Mouse (Mus musculus): ENCODE results near the gene St3gal4. TPM values are rescaled to one million over a fixed set of nuclear protein-coding genes. Genes with fewer than 3 reads are reported as not detected.

The St3gal4 gene
- polyA plus RNA-seq, 1 experiment = 6.7 TPM

GRCm38 (mm10) chr9:35024591-35025496 lies 94.2 kb downstream of the St3gal4 start:
- no peaks in the 10 kb centered on the region for H3K27me3 ChIP-seq (ENCODE audit: control insufficient read depth, insufficient read depth, low read length)
- no peak overlapping the region for H3K27ac ChIP-seq (ENCODE audit: control insufficient read depth, insufficient read depth, low read depth, low read length)
- H3K4me3 ChIP-seq (ENCODE audit: control insufficient read depth, low read depth, low read length) = no peak overlapping the region

GRCm38 (mm10) chr9:35021744-35022143 lies 97.3 kb downstream of the St3gal4 start:
- no peaks in the 10 kb centered on the region; the same call in none of the 2 replicates for H3K4me1 ChIP-seq (ENCODE audit: control insufficient read depth, insufficient read depth, low read length)
- H3K36me3 ChIP-seq (ENCODE audit: control insufficient read depth, insufficient read depth, low read length) = no peaks in the 10 kb centered on the region
- no peaks in the 10 kb centered on the region for H3K27me3 ChIP-seq (ENCODE audit: control insufficient read depth, insufficient read depth, low read length)
- no peak overlapping the region for H3K4me3 ChIP-seq (ENCODE audit: control insufficient read depth, low read depth, low read length)
- TF ChIP-seq CTCF (IDR thresholded peaks at IDR 0.05; ENCODE audit: control insufficient read depth, insufficient read depth, insufficient replicate concordance, low read depth, low read length) (no peak), POLR2A (IDR thresholded peaks at IDR 0.05; ENCODE audit: control insufficient read depth, low read depth, low read length) (no peak)
- no peak overlapping the region for H3K27ac ChIP-seq (ENCODE audit: control insufficient read depth, insufficient read depth, low read depth, low read length)

More at GRCm38 (mm10) chr9:35024591-35025496, 94.2 kb downstream of the St3gal4 start:
- no peaks in the 10 kb centered on the region for H3K36me3 ChIP-seq (ENCODE audit: control insufficient read depth, insufficient read depth, low read length)
- no peaks in the 10 kb centered on the region; the same call in none of the 2 replicates for H3K4me1 ChIP-seq (ENCODE audit: control insufficient read depth, insufficient read depth, low read length)
- TF ChIP-seq CTCF (IDR thresholded peaks at IDR 0.05; ENCODE audit: control insufficient read depth, insufficient read depth, insufficient replicate concordance, low read depth, low read length) = no peak

- no peak for TF ChIP-seq CTCF (IDR thresholded peaks at IDR 0.05; ENCODE audit: control insufficient read depth, insufficient read depth, insufficient replicate concordance, low read depth, low read length)
- no peak for TF ChIP-seq POLR2A (IDR thresholded peaks at IDR 0.05; ENCODE audit: control insufficient read depth, low read depth, low read length)
- H3K36me3 ChIP-seq (ENCODE audit: control insufficient read depth, insufficient read depth, low read length) = no peaks in the 10 kb centered on the region
- H3K27ac ChIP-seq (ENCODE audit: control insufficient read depth, insufficient read depth, low read depth, low read length) = no peak overlapping the region
- H3K4me1 ChIP-seq (ENCODE audit: control insufficient read depth, insufficient read depth, low read length) = no peaks in the 10 kb centered on the region; the same call in none of the 2 replicates
- no peak overlapping the region for H3K4me3 ChIP-seq (ENCODE audit: control insufficient read depth, low read depth, low read length)
- no peaks in the 10 kb centered on the region for H3K27me3 ChIP-seq (ENCODE audit: control insufficient read depth, insufficient read depth, low read length)
These were observed 98.9 kb downstream of the St3gal4 start for GRCm38 (mm10) chr9:35020015-35020653.

DNA sequence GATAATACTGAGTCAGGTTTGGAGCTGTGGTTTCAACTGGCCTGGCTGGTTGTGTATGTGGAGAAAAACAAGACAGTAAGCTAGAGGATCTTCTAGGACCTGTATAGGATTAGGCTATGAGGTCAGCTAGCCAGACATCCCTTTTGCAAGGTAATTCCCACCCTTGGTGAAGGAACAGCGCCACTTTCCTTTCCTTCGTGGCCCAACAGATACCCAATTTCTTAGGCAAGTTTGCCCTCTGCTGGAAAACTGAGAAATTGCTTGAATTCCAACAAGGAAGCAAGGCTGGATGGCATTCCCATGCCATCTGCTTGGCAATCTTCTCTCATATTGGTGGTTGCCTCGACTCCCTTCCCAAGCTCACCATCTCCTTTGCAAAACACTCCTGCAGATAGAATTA lies 99.7 kb downstream of the St3gal4 start:
- TF ChIP-seq CTCF (IDR thresholded peaks at IDR 0.05; ENCODE audit: control insufficient read depth, insufficient read depth, insufficient replicate concordance, low read depth, low read length) = no peak
- TF ChIP-seq POLR2A (IDR thresholded peaks at IDR 0.05; ENCODE audit: control insufficient read depth, low read depth, low read length) = no peak

GRCm38 (mm10) chr9:35018056-35018455 lies 101.0 kb downstream of the St3gal4 start:
- TF ChIP-seq POLR2A (IDR thresholded peaks at IDR 0.05; ENCODE audit: control insufficient read depth, low read depth, low read length) = no peak
- TF ChIP-seq CTCF (IDR thresholded peaks at IDR 0.05; ENCODE audit: control insufficient read depth, insufficient read depth, insufficient replicate concordance, low read depth, low read length) = no peak
- no peaks in the 10 kb centered on the region for H3K4me1 ChIP-seq (ENCODE audit: control insufficient read depth, insufficient read depth, low read length)
- H3K27ac ChIP-seq (ENCODE audit: control insufficient read depth, insufficient read depth, low read depth, low read length) = no peak overlapping the region
- H3K4me3 ChIP-seq (ENCODE audit: control insufficient read depth, low read depth, low read length) = no peak overlapping the region
- H3K36me3 ChIP-seq (ENCODE audit: control insufficient read depth, insufficient read depth, low read length) = no peaks in the 10 kb centered on the region
- no peaks in the 10 kb centered on the region for H3K27me3 ChIP-seq (ENCODE audit: control insufficient read depth, insufficient read depth, low read length)

More for the DNA sequence above, 99.7 kb downstream of the St3gal4 start:
- Histone ChIP-seq H3K27ac (ENCODE audit: control insufficient read depth, insufficient read depth, low read depth, low read length) (no peak overlapping the region), H3K4me1 (ENCODE audit: control insufficient read depth, insufficient read depth, low read length) (no peaks in the 10 kb centered on the region), H3K27me3 (ENCODE audit: control insufficient read depth, insufficient read depth, low read length) (no peaks in the 10 kb centered on the region), H3K36me3 (ENCODE audit: control insufficient read depth, insufficient read depth, low read length) (no peaks in the 10 kb centered on the region), H3K4me3 (ENCODE audit: control insufficient read depth, low read depth, low read length) (no peak overlapping the region)

DNA sequence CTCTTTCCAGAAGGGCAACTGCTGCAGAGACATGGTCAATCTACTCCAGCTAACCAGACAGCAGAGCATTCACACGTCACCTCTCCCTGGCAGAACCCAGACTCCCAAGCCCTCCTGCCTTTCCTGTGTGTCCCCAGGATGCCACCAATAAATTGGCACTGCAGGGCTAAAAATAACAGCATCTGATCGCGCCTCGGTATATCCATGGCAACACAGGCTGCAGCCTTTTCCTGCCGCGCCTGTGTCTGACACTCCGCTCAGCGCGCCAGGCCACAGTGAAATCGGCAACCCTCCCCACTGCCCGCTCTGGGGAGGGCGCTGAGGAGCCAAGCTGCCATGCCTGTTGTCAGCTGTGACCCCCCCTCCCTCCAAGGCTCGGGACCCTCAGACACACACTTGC lies 101.5 kb downstream of the St3gal4 start:
- Histone ChIP-seq H3K4me3 (ENCODE audit: control insufficient read depth, low read depth, low read length) (no peak overlapping the region), H3K27ac (ENCODE audit: control insufficient read depth, insufficient read depth, low read depth, low read length) (no peak overlapping the region), H3K4me1 (ENCODE audit: control insufficient read depth, insufficient read depth, low read length) (no peaks in the 10 kb centered on the region), H3K36me3 (ENCODE audit: control insufficient read depth, insufficient read depth, low read length) (no peaks in the 10 kb centered on the region), H3K27me3 (ENCODE audit: control insufficient read depth, insufficient read depth, low read length) (no peaks in the 10 kb centered on the region)
- no peak for TF ChIP-seq CTCF (IDR thresholded peaks at IDR 0.05; ENCODE audit: control insufficient read depth, insufficient read depth, insufficient replicate concordance, low read depth, low read length)
- no peak for TF ChIP-seq POLR2A (IDR thresholded peaks at IDR 0.05; ENCODE audit: control insufficient read depth, low read depth, low read length)

- Histone ChIP-seq H3K4me1 (ENCODE audit: control insufficient read depth, insufficient read depth, low read length) (no peaks in the 10 kb centered on the region), H3K4me3 (ENCODE audit: control insufficient read depth, low read depth, low read length) (no peak overlapping the region), H3K27ac (ENCODE audit: control insufficient read depth, insufficient read depth, low read depth, low read length) (no peak overlapping the region), H3K27me3 (ENCODE audit: control insufficient read depth, insufficient read depth, low read length) (no peaks in the 10 kb centered on the region), H3K36me3 (ENCODE audit: control insufficient read depth, insufficient read depth, low read length) (no peaks in the 10 kb centered on the region)
- TF ChIP-seq CTCF (IDR thresholded peaks at IDR 0.05; ENCODE audit: control insufficient read depth, insufficient read depth, insufficient replicate concordance, low read depth, low read length) (peak; percentile 49; the same call in 1 of the 2 replicates), POLR2A (IDR thresholded peaks at IDR 0.05; ENCODE audit: control insufficient read depth, low read depth, low read length) (no peak)
These were observed 102.3 kb downstream of the St3gal4 start for GRCm38 (mm10) chr9:35016762-35017161.

Measured in testis, adult 2 months (tissue).